Mouse (Mus musculus): ENCODE measurements around the gene Lifr. TPM values are rescaled to one million over a fixed set of nuclear protein-coding genes. Genes with fewer than 3 reads are reported as not detected.

The Lifr gene
- polyA plus RNA-seq, 1 experiment from 2014 or later: 28.7 TPM

GRCm38 (mm10) chr15:7189678-7190454, 99.5 kb downstream of the Lifr start:
- H3K4me1 ChIP-seq (replicated peaks; ENCODE audit: control insufficient read depth, insufficient read depth, low read length): no peaks in the 10 kb centered on the region
- WGBS: 87% methylated on average over 22 of the region's 22 CpGs
- no peak overlapping the region for H3K4me2 ChIP-seq
- H3K27me3 ChIP-seq (replicated peaks; ENCODE audit: control insufficient read depth, insufficient read depth, low read length): no peaks in the 10 kb centered on the region
- DNase-seq (ENCODE audit: low spot score) (peak; percentile 26), ATAC-seq (replicated peaks; ENCODE audit: low FRiP score) (no peak)
- no peak overlapping the region; the same call in 1 of the 2 replicates for H3K27ac ChIP-seq (ENCODE audit: low read depth, low read length)
- no peaks in the 10 kb centered on the region for H3K9me3 ChIP-seq (ENCODE audit: control insufficient read depth, low read length)
- no peak overlapping the region for H3K4me3 ChIP-seq (ENCODE audit: low read depth, low read length)
- H3K9ac ChIP-seq (ENCODE audit: low read depth, low read length): no peak overlapping the region
- H3K36me3 ChIP-seq (ENCODE audit: control insufficient read depth, insufficient read depth, low read length): peaks cover 9% of the 10 kb centered on the region; the same call in 1 of the 2 replicates

GRCm38 (mm10) chr15:7191074-7191473, 100.7 kb downstream of the Lifr start:
- WGBS: 85% methylated on average over 4 of the region's 4 CpGs
- no peaks in the 10 kb centered on the region; the same call in 1 of the 2 replicates for H3K27me3 ChIP-seq (replicated peaks; ENCODE audit: control insufficient read depth, insufficient read depth, low read length)
- peaks cover 3% of the 10 kb centered on the region; the same call in 1 of the 2 replicates for H3K36me3 ChIP-seq (ENCODE audit: control insufficient read depth, insufficient read depth, low read length)
- no peak overlapping the region for H3K9ac ChIP-seq (ENCODE audit: low read depth, low read length)
- DNase-seq (ENCODE audit: low spot score) (peak; percentile 14), ATAC-seq (replicated peaks; ENCODE audit: low FRiP score) (no peak)
- no peaks in the 10 kb centered on the region for H3K9me3 ChIP-seq (ENCODE audit: control insufficient read depth, low read length)
- H3K4me2 ChIP-seq: no peak overlapping the region
- H3K27ac ChIP-seq (ENCODE audit: low read depth, low read length): no peak overlapping the region
- no peaks in the 10 kb centered on the region for H3K4me1 ChIP-seq (replicated peaks; ENCODE audit: control insufficient read depth, insufficient read depth, low read length)
- H3K4me3 ChIP-seq (ENCODE audit: low read depth, low read length): no peak overlapping the region

DNA sequence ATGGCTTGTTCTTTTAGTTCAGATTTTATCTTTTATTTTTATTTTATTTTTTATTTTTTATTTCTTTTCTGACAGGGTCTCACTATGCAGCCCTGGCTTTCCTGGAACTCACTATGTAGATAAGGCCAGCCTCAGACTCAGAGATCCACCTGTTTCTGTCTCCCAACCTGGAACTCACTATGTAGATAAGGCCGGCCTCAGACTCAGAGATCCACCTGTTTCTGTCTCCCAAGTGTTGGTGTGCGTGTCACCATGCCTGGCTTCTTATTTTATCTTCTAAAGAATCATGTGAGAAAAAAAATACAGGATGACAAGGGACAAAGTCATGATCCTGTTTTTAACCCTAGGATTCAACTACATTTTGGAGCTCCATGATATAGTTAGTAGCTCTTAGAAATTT, 102.2 kb downstream of the Lifr start:
- H3K4me1 ChIP-seq (replicated peaks; ENCODE audit: control insufficient read depth, insufficient read depth, low read length): no peaks in the 10 kb centered on the region
- H3K4me3 ChIP-seq (ENCODE audit: low read depth, low read length): no peak overlapping the region
- no peaks in the 10 kb centered on the region; the same call in 1 of the 2 replicates for H3K27me3 ChIP-seq (replicated peaks; ENCODE audit: control insufficient read depth, insufficient read depth, low read length)
- no peak for DNase-seq (ENCODE audit: low spot score)
- H3K4me2 ChIP-seq: no peak overlapping the region
- no peaks in the 10 kb centered on the region for H3K9me3 ChIP-seq (ENCODE audit: control insufficient read depth, low read length)
- peaks cover 3% of the 10 kb centered on the region; the same call in 1 of the 2 replicates for H3K36me3 ChIP-seq (ENCODE audit: control insufficient read depth, insufficient read depth, low read length)
- no peak for ATAC-seq (replicated peaks; ENCODE audit: low FRiP score)
- WGBS: 83% methylated on average over 2 of the region's 2 CpGs
- H3K27ac ChIP-seq (ENCODE audit: low read depth, low read length): no peak overlapping the region
- no peak overlapping the region for H3K9ac ChIP-seq (ENCODE audit: low read depth, low read length)

- Histone ChIP-seq H3K36me3 (ENCODE audit: control insufficient read depth, insufficient read depth, low read length) (peaks cover 3% of the 10 kb centered on the region; the same call in 1 of the 2 replicates), H3K27ac (ENCODE audit: low read depth, low read length) (no peak overlapping the region), H3K4me2 (no peak overlapping the region), H3K4me1 (replicated peaks; ENCODE audit: control insufficient read depth, insufficient read depth, low read length) (no peaks in the 10 kb centered on the region), H3K4me3 (ENCODE audit: low read depth, low read length) (no peak overlapping the region), H3K27me3 (replicated peaks; ENCODE audit: control insufficient read depth, insufficient read depth, low read length) (no peaks in the 10 kb centered on the region; the same call in none of the 2 replicates), H3K9ac (ENCODE audit: low read depth, low read length) (no peak overlapping the region), H3K9me3 (ENCODE audit: control insufficient read depth, low read length) (no peaks in the 10 kb centered on the region)
- DNase-seq (ENCODE audit: low spot score): no peak
- 54% methylated on average over 13 of the region's 13 CpGs for WGBS
- no peak for ATAC-seq (replicated peaks; ENCODE audit: low FRiP score)
Measured at GRCm38 (mm10) chr15:7194147-7194720, 103.8 kb downstream of the Lifr start.

GRCm38 (mm10) chr15:7194748-7195221, 104.4 kb downstream of the Lifr start:
- Histone ChIP-seq H3K36me3 (ENCODE audit: control insufficient read depth, insufficient read depth, low read length) (no peaks in the 10 kb centered on the region), H3K4me3 (ENCODE audit: low read depth, low read length) (no peak overlapping the region), H3K27me3 (replicated peaks; ENCODE audit: control insufficient read depth, insufficient read depth, low read length) (no peaks in the 10 kb centered on the region; the same call in none of the 2 replicates), H3K4me1 (replicated peaks; ENCODE audit: control insufficient read depth, insufficient read depth, low read length) (no peaks in the 10 kb centered on the region), H3K9me3 (ENCODE audit: control insufficient read depth, low read length) (no peaks in the 10 kb centered on the region), H3K27ac (ENCODE audit: low read depth, low read length) (no peak overlapping the region), H3K4me2 (no peak overlapping the region), H3K9ac (ENCODE audit: low read depth, low read length) (no peak overlapping the region)
- WGBS: 74% methylated on average over 6 of the region's 6 CpGs
- ATAC-seq (replicated peaks; ENCODE audit: low FRiP score) (no peak), DNase-seq (ENCODE audit: low spot score) (peak; percentile 15)

DNA sequence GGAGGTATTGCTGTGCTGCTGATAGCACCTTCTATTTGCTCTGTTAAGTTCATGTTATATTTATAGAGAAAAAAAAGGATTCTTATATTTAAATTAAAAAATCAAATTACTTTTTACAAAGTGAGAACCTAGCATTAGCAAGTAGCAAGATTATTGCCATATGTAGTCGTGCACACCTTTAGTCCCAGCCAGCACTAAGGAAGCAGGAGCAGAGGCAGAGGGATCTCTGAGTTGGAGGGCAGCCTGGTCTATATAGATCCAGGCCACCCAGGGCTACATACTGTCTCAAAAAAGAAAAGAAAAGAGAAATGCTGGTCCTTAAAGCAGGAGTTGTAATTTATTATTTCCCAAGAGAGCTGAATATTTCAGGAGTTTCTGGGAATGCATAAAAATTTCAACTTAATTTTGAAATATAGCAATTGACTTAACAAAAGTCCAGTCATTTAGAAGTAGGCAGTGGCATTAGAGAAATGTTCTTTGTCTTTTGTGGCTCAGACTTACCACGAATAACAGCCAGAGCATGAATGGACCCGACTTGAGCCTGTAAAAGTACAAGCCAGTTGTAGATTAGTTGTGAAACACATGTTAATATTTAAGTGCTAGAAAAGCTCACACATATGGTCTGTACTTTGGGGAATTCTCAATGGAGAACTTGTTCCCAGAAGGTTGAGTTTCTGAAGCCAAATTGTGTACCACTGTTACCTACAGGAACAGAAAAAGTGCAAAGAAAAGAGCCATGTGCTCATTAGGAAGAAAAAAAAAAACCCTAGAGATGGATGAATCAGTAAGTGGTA, 107.4 kb downstream of the Lifr start:
- no peak for ATAC-seq (replicated peaks; ENCODE audit: low FRiP score)
- DNase-seq (ENCODE audit: low spot score): no peak

GRCm38 (mm10) chr15:7198816-7199215, 108.4 kb downstream of the Lifr start:
- Histone ChIP-seq H3K9me3 (ENCODE audit: control insufficient read depth, low read length) (no peaks in the 10 kb centered on the region), H3K9ac (ENCODE audit: low read depth, low read length) (no peak overlapping the region), H3K27me3 (replicated peaks; ENCODE audit: control insufficient read depth, insufficient read depth, low read length) (peaks cover 6% of the 10 kb centered on the region), H3K4me3 (ENCODE audit: low read depth, low read length) (no peak overlapping the region), H3K27ac (ENCODE audit: low read depth, low read length) (no peak overlapping the region), H3K4me2 (no peak overlapping the region), H3K36me3 (ENCODE audit: control insufficient read depth, insufficient read depth, low read length) (no peaks in the 10 kb centered on the region), H3K4me1 (replicated peaks; ENCODE audit: control insufficient read depth, insufficient read depth, low read length) (no peaks in the 10 kb centered on the region; the same call in none of the 2 replicates)
- 62% methylated on average over 2 of the region's 2 CpGs for WGBS
- DNase-seq (ENCODE audit: low spot score) (no peak), ATAC-seq (replicated peaks; ENCODE audit: low FRiP score) (no peak)

More for the DNA sequence above, 107.4 kb downstream of the Lifr start:
- Histone ChIP-seq H3K27ac (ENCODE audit: low read depth, low read length) (no peak overlapping the region), H3K4me3 (ENCODE audit: low read depth, low read length) (no peak overlapping the region), H3K4me1 (replicated peaks; ENCODE audit: control insufficient read depth, insufficient read depth, low read length) (no peaks in the 10 kb centered on the region; the same call in 1 of the 2 replicates), H3K9me3 (ENCODE audit: control insufficient read depth, low read length) (no peaks in the 10 kb centered on the region), H3K27me3 (replicated peaks; ENCODE audit: control insufficient read depth, insufficient read depth, low read length) (peaks cover 3% of the 10 kb centered on the region), H3K36me3 (ENCODE audit: control insufficient read depth, insufficient read depth, low read length) (no peaks in the 10 kb centered on the region), H3K9ac (ENCODE audit: low read depth, low read length) (no peak overlapping the region), H3K4me2 (no peak overlapping the region)
- 66% methylated on average over 3 of the region's 3 CpGs for WGBS

DNA sequence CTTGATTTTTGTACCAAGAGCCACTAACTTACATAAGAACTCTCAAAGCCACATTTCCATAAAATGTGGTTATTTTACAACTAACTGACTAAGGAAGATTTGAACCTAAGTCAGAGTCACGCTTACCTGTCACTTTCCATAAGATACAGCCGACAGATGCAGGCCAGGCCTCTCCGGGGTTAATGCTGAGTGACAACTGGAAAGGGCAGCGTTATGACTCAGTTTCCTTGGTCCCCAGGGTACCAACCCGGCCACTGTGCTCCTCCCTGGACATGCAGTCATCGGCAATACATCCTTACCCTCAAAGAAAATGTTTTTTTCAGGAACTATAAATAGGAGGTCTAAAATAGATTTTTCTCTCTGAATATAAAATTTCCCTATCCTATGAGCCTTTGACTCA, 109.9 kb downstream of the Lifr start:
- no peak overlapping the region for H3K27ac ChIP-seq (ENCODE audit: low read depth, low read length)
- H3K9me3 ChIP-seq (ENCODE audit: control insufficient read depth, low read length): no peaks in the 10 kb centered on the region
- no peak overlapping the region for H3K4me2 ChIP-seq
- ATAC-seq (replicated peaks; ENCODE audit: low FRiP score): no peak
- DNase-seq (ENCODE audit: low spot score): no peak
- H3K4me3 ChIP-seq (ENCODE audit: low read depth, low read length): no peak overlapping the region
- no peaks in the 10 kb centered on the region; the same call in none of the 2 replicates for H3K4me1 ChIP-seq (replicated peaks; ENCODE audit: control insufficient read depth, insufficient read depth, low read length)
- WGBS: 67% methylated on average over 6 of the region's 6 CpGs
- no peak overlapping the region for H3K9ac ChIP-seq (ENCODE audit: low read depth, low read length)
- peaks cover 9% of the 10 kb centered on the region for H3K27me3 ChIP-seq (replicated peaks; ENCODE audit: control insufficient read depth, insufficient read depth, low read length)
- H3K36me3 ChIP-seq (ENCODE audit: control insufficient read depth, insufficient read depth, low read length): no peaks in the 10 kb centered on the region

All from liver, embryonic 11.5 days (tissue).